Mouse (Mus musculus) cortical plate, adult 2 months (tissue): ENCODE results near the gene 2700081O15Rik. TPM values are rescaled to one million over a fixed set of nuclear protein-coding genes. Genes with fewer than 3 reads are reported as not detected.
A peak's percentile ranks its signal among the peaks of the same experiment; 100 is the strongest.
"Not testable (repeated sequence)": the region's sequence is repeated elsewhere in the genome, so short reads cannot be mapped to it uniquely, and the experiment has no call there.

Experiments
- H3K27ac ChIP-seq: fragments of 200-500 bp; 2 replicates; pipeline ENCODE4 v1.5.1; 2012; ENCODE audit warnings: low read length, control low read depth, inconsistent platforms; ENCODE audit not compliant: insufficient read depth
- H3K4me1 ChIP-seq: fragments of 200-500 bp; 2 replicates; pipeline ENCODE4 v1.6.1; 2011; ENCODE audit warnings: low read length; ENCODE audit not compliant: control insufficient read depth, insufficient read depth
- H3K4me3 ChIP-seq: fragments of 200-500 bp; 2 replicates; pipeline ENCODE4 v1.5.1; 2011; ENCODE audit warnings: mild to moderate bottlenecking, low read length, control low read depth; ENCODE audit not compliant: insufficient read depth
- CTCF ChIP-seq: fragments of 200-500 bp; IDR thresholded peaks from 2 replicates; pipeline ENCODE4 v1.5.1; 2011; ENCODE audit warnings: mild to moderate bottlenecking, control low read depth, low read length; ENCODE audit not compliant: insufficient read depth; ENCODE audit errors: extremely low read depth
- POLR2A ChIP-seq: fragments of 200-500 bp; IDR thresholded peaks from 2 replicates; pipeline ENCODE4 v1.6.1; 2011; ENCODE audit warnings: mild to moderate bottlenecking, low read length, control low read depth; ENCODE audit not compliant: insufficient read depth; ENCODE audit errors: extremely low read depth
- polyA plus RNA-seq: library from polyadenylated mRNA; depleted of rRNA; stranded (reverse); fragments of >200 nt; gene quantifications from 2 replicates; pipeline ENCODE4 v1.2.3, GENCODE M21; 2012; rRNA removed

Gene 2700081O15Rik
- 26.7 and 32.9 TPM in 2 replicates for polyA plus RNA-seq

DNA sequence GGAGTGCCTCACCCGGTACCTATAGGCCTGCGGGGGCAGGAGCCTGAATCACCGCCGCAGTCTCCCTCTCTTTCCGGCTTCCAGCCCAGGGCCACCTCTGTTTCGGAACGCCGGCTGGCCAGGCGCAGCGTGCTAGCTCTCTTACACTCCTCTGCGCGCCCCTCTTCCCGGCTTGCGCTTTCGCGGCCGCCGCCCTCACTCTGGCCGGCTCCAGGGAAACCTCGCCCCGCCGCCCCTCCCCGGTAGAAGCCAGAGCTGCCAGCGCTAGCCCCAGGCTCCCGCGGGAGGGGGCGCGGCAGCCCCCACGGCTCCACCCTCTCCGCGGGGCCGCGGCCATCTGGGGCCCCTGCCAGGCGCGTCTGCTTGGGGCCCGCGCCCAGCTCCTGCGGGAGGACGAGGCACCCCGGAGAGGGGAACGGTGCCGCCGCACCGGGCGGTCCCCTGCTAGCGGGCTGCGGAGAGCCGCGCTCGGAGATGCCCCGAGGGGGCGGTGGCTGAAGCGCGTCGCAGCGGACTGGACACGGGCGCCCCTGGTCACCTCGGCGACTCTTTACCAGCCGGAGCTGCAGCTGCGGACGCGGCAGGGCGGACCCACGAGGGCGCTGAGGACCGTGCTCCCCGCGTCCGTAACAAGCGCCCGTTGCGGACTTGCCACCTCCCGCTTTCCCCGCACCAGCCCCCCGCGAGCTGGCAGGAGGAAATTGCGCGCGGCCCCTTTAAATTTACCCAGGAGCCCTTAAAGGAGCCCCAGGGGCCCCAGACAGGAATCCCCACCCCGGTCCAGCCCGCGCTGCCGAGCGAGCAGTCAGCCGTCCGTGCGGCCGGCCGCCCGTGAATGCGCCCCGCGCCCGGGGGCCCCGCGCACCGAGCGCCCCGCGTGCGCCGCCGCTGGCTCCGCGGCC is at the start of gene 2700081O15Rik:
2700081O15Rik (plus strand) TSS at position 792 of the 902 bp plus-strand sequence.
- H3K4me1 ChIP-seq, result peaks cover 3% of the 10 kb centered on the region
- H3K27ac ChIP-seq, result peak within 1 kb of the TSS; percentile 17; the same call in 1 of the 2 replicates
- TF ChIP-seq CTCF (no peak), POLR2A (no peak)
- H3K4me3 ChIP-seq, result peak within 1 kb of the TSS; percentile 55

GRCm38 (mm10) chr19:7369469-7369868 is 48.0 kb upstream of the 2700081O15Rik start:
- not testable (repeated sequence) for H3K4me3 ChIP-seq, H3K27ac ChIP-seq, H3K4me1 ChIP-seq

- Histone ChIP-seq H3K4me3 (no peak overlapping the region), H3K4me1 (no peaks in the 10 kb centered on the region; the same call in 1 of the 2 replicates), H3K27ac (no peak overlapping the region)
- TF ChIP-seq POLR2A, result no peak
- no peak for TF ChIP-seq CTCF
Observed at GRCm38 (mm10) chr19:7374491-7374890, 42.9 kb upstream of the 2700081O15Rik start.

DNA sequence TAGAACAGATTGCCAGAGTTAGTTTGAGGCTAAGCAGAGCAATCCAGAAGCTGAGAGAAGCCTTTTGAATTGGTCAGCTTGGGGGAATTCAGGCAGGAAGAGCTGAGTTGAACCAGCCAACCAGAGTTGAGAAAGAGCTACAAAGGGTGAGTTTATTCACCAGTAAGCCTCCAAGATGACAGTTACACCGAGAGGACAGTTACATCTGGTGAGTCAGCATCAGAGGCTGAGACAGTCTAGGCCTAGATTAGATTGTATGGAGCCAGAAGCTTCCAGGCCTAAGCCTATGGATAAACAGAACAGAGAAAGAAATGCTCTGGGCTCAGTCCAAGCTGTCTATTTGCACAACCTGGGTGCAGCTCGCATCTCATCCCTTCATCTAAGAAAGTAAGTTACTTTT is 39.8 kb upstream of the 2700081O15Rik start:
- peaks cover 4% of the 10 kb centered on the region for H3K4me1 ChIP-seq
- no peak overlapping the region for H3K4me3 ChIP-seq
- TF ChIP-seq CTCF, result no peak
- TF ChIP-seq POLR2A, result no peak
- H3K27ac ChIP-seq, result no peak overlapping the region

GRCm38 (mm10) chr19:7381906-7382247 is 35.5 kb upstream of the 2700081O15Rik start:
- Histone ChIP-seq H3K4me1 (peaks cover 7% of the 10 kb centered on the region), H3K27ac (peak overlapping the region; percentile 10; the same call in 1 of the 2 replicates), H3K4me3 (peak overlapping the region; percentile 68)
- no peak for TF ChIP-seq CTCF
- no peak for TF ChIP-seq POLR2A

DNA sequence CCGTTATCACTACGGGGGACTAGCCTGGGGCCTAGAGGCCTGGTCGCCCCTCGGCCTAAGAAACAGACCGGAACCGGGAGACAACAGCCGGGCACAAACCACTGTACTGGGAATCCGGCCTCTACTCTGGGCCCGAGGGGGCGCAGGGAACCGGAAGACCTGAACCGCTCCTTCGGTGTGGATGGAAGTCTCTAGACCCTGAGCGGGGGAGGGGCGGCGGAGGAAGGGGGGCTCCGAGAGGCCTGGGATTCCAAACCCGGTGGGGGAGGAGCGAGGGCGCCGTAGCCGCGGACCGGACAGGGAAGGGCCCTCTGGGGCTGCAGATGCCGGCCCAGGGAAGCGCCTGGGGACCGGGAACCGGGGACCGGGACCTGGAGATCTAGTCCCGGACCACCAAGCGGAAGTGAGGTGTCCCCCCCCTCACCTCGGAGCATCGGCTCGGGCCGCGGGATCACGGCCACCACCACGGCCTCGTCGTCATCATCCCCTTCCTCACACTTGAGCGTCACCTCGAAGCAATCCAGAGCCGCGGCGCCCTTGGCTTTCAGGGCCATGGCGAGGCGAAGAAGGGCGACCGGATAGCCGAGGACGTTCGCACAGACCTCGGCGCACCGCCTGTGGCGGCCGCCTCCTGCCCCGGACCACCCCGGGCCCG is 35.0 kb upstream of the 2700081O15Rik start:
- no peak for TF ChIP-seq CTCF
- no peak for TF ChIP-seq POLR2A
- Histone ChIP-seq H3K4me1 (peaks cover 7% of the 10 kb centered on the region), H3K27ac (peak overlapping the region; percentile 95), H3K4me3 (peak overlapping the region; percentile 68)

- TF ChIP-seq POLR2A, result peak; percentile 92
- no peak for TF ChIP-seq CTCF
- Histone ChIP-seq H3K27ac (peak within 1 kb of the TSS; percentile 95), H3K4me1 (peaks cover 7% of the 10 kb centered on the region), H3K4me3 (peak within 1 kb of the TSS; percentile 68)
Observed at GRCm38 (mm10) chr19:7382903-7383865, 34.2 kb upstream of the 2700081O15Rik start, which contains the start of gene Spindoc. Gene Spindoc (minus strand): TSS chr19:7382994.

DNA sequence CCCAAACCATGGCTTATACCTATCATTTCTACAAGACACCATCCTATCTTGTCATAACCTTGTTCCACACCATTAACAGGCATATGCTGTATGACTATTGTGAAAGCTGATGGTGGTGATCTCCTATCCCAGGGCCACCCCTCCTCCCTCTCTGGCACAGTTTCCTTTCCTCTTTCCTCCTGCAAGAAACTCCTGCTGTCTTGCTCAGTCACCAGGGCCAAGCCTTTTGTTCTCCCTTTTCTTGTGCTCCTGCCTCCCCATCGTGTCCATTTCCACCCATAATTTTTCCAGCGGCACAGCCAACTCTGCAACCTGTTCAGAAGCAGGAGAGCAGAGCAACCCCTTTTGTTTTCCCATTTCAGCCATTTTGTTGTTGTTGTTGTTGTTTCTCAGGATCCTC is 31.4 kb upstream of the 2700081O15Rik start:
- Histone ChIP-seq H3K4me3 (no peak overlapping the region), H3K27ac (no peak overlapping the region), H3K4me1 (peaks cover 7% of the 10 kb centered on the region)
- TF ChIP-seq CTCF (no peak), POLR2A (no peak)

DNA sequence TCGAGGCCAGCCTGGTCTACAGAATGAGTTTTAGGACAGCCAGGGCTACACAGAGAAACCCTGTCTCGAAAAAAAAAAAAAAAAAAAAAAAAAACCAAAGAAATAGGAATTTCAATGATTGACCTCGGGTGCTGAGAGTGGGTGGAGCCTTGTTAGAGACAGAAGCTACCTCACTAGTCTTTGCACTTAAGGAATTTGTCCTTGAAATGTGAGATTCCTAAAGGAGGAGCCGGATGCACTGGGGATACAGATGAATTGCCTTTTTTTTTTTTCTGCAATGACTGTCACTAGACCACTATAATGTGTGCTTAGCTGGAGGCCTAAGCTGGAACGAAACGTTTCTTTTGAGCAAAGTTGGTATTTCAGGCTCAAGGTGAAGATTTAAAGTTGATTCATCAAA is 28.9 kb upstream of the 2700081O15Rik start:
- Histone ChIP-seq H3K27ac (no peak overlapping the region), H3K4me3 (no peak overlapping the region), H3K4me1 (0 out of 2 replicates have a peak, but pooled peaks cover 2% of the 10 kb centered on the region)
- TF ChIP-seq CTCF, result no peak
- no peak for TF ChIP-seq POLR2A
